Mouse (Mus musculus) forebrain, embryonic 14.5 days (tissue): ENCODE data around the gene Lemd2. TPM values are rescaled to one million over a fixed set of nuclear protein-coding genes. Genes with fewer than 3 reads are reported as not detected.

Experiments
- ATAC-seq: fragments of 200-750 bp; cut with Nextera tagmentation; 2 replicates; pipeline ENCODE4 v1.8.0; 2017; ENCODE audit warnings: mild to moderate bottlenecking, moderate library complexity
- DNase-seq: peaks from one replicate; pipeline ENCODE4 v3.0.0-alpha.2; 2015; ENCODE audit warnings: low spot score
- H3K27ac ChIP-seq: fragments of 300-500 bp; sonication (generic); 2 replicates; pipeline ENCODE4 v1.5.1; 2014; ENCODE audit warnings: low read depth, mild to moderate bottlenecking, control low read depth, low read length, moderate library complexity
- H3K27me3 ChIP-seq: fragments of 300-500 bp; sonication (generic); replicated peaks from 2 replicates; pipeline ENCODE4 v1.6.1; 2014; ENCODE audit warnings: low read length, control low read depth, mixed read lengths; ENCODE audit not compliant: control insufficient read depth, insufficient read depth
- H3K36me3 ChIP-seq: fragments of 300-500 bp; sonication (generic); 2 replicates; pipeline ENCODE4 v1.6.1; 2014; ENCODE audit warnings: low read length, control low read depth; ENCODE audit not compliant: control insufficient read depth, insufficient read depth
- H3K4me1 ChIP-seq: fragments of 300-500 bp; sonication (generic); 2 replicates; pipeline ENCODE4 v1.6.1; 2014; ENCODE audit warnings: antibody characterized with exemption, low read length, control low read depth; ENCODE audit not compliant: control insufficient read depth, insufficient read depth
- H3K4me2 ChIP-seq: fragments of 300-500 bp; sonication (generic); 2 replicates; pipeline ENCODE4 v1.6.1; 2014; ENCODE audit warnings: mild to moderate bottlenecking, control low read depth, low read length
- H3K4me3 ChIP-seq: fragments of 300-500 bp; sonication (generic); 2 replicates; pipeline ENCODE4 v1.5.1; 2014; ENCODE audit warnings: low read depth, low read length, control low read depth
- H3K9ac ChIP-seq: fragments of 300-500 bp; sonication (generic); 2 replicates; pipeline ENCODE4 v1.6.1; 2014; ENCODE audit warnings: mild to moderate bottlenecking, low read length, control low read depth, moderate library complexity
- H3K9me3 ChIP-seq: fragments of 300-500 bp; sonication (generic); replicated peaks from 2 replicates; pipeline ENCODE4 v1.6.1; 2016; ENCODE audit warnings: low read length, control low read depth, mixed read lengths; ENCODE audit not compliant: control insufficient read depth
- whole genome bisulfite sequencing: fragments of 180-500 bp; shearing (Covaris S2); extraction: QIAGEN DNeasy Blood & Tissue Kit; methylation state at CpG from one replicate; pipeline ENCODE4 v1.1.7; 2014; 5-methylcytosine and 5-hydroxymethylcytosine counted together
- polyA plus RNA-seq: library from polyadenylated mRNA; unstranded; fragments of >200 nt; fragmentation: Nextera tagmentation; extraction: Ambion mirVana; gene quantifications from 2 replicates; pipeline ENCODE4 v1.2.1, GENCODE M21; 2014

Lemd2 gene
- polyA plus RNA-seq, 1 experiment from 2014 or later: 11.3 TPM

- WGBS: 64% methylated on average over 8 of the region's 8 CpGs
- Histone ChIP-seq H3K9ac (no peak overlapping the region), H3K4me3 (no peak overlapping the region), H3K27me3 (no peaks in the 10 kb centered on the region), H3K36me3 (no peaks in the 10 kb centered on the region), H3K4me1 (no peaks in the 10 kb centered on the region), H3K4me2 (no peak overlapping the region), H3K27ac (no peak overlapping the region), H3K9me3 (no peaks in the 10 kb centered on the region)
- peak; percentile 72 for DNase-seq
- ATAC-seq: peak; percentile 52; the same call in 1 of the 2 replicates
These were observed 39.1 kb downstream of the Lemd2 start for GRCm38 (mm10) chr17:27165054-27165773.

GRCm38 (mm10) chr17:27160905-27161304 lies 43.4 kb downstream of the Lemd2 start:
- no peaks in the 10 kb centered on the region for H3K36me3 ChIP-seq
- no peaks in the 10 kb centered on the region for H3K4me1 ChIP-seq
- no peak overlapping the region for H3K9ac ChIP-seq
- no peak for DNase-seq
- H3K4me3 ChIP-seq: no peak overlapping the region
- no peaks in the 10 kb centered on the region for H3K27me3 ChIP-seq
- WGBS: 81% methylated on average over 4 of the region's 4 CpGs
- H3K9me3 ChIP-seq: no peaks in the 10 kb centered on the region
- H3K4me2 ChIP-seq: no peak overlapping the region
- ATAC-seq: no peak
- H3K27ac ChIP-seq: no peak overlapping the region

GRCm38 (mm10) chr17:27159169-27159568 lies 45.1 kb downstream of the Lemd2 start:
- Histone ChIP-seq H3K9ac (no peak overlapping the region), H3K27me3 (no peaks in the 10 kb centered on the region), H3K4me1 (no peaks in the 10 kb centered on the region), H3K36me3 (no peaks in the 10 kb centered on the region), H3K9me3 (no peaks in the 10 kb centered on the region), H3K27ac (no peak overlapping the region), H3K4me2 (no peak overlapping the region), H3K4me3 (no peak overlapping the region)
- ATAC-seq (no peak), DNase-seq (no peak)
- WGBS: 78% methylated on average over 7 of the region's 7 CpGs

- Histone ChIP-seq H3K27ac (no peak overlapping the region), H3K4me3 (no peak overlapping the region), H3K27me3 (no peaks in the 10 kb centered on the region), H3K36me3 (no peaks in the 10 kb centered on the region), H3K9me3 (no peaks in the 10 kb centered on the region), H3K4me2 (no peak overlapping the region), H3K4me1 (no peaks in the 10 kb centered on the region), H3K9ac (no peak overlapping the region)
- WGBS: 82% methylated on average over 6 of the region's 6 CpGs
- no peak for DNase-seq
- ATAC-seq: no peak
These were observed 45.8 kb downstream of the Lemd2 start for GRCm38 (mm10) chr17:27158439-27158838.

- Histone ChIP-seq H3K36me3 (no peaks in the 10 kb centered on the region), H3K4me1 (no peaks in the 10 kb centered on the region), H3K27ac (no peak overlapping the region), H3K9me3 (no peaks in the 10 kb centered on the region), H3K27me3 (no peaks in the 10 kb centered on the region), H3K4me2 (no peak overlapping the region), H3K4me3 (no peak overlapping the region), H3K9ac (no peak overlapping the region)
- DNase-seq (no peak), ATAC-seq (no peak)
- WGBS: 87% methylated on average over 8 of the region's 8 CpGs
These were observed 48.5 kb downstream of the Lemd2 start for GRCm38 (mm10) chr17:27155752-27156151.

GRCm38 (mm10) chr17:27154881-27155280 lies 49.4 kb downstream of the Lemd2 start:
- ATAC-seq: no peak
- Histone ChIP-seq H3K4me2 (no peak overlapping the region), H3K27ac (no peak overlapping the region), H3K4me3 (no peak overlapping the region), H3K4me1 (no peaks in the 10 kb centered on the region), H3K27me3 (no peaks in the 10 kb centered on the region), H3K36me3 (no peaks in the 10 kb centered on the region), H3K9ac (no peak overlapping the region), H3K9me3 (no peaks in the 10 kb centered on the region)
- 82% methylated on average over 6 of the region's 6 CpGs for WGBS
- DNase-seq: no peak

- Histone ChIP-seq H3K4me2 (no peak overlapping the region), H3K9ac (no peak overlapping the region), H3K36me3 (no peaks in the 10 kb centered on the region), H3K4me3 (no peak overlapping the region), H3K9me3 (no peaks in the 10 kb centered on the region), H3K4me1 (no peaks in the 10 kb centered on the region), H3K27me3 (no peaks in the 10 kb centered on the region), H3K27ac (no peak overlapping the region)
- WGBS: 86% methylated on average over 14 of the region's 14 CpGs
- DNase-seq (no peak), ATAC-seq (no peak)
These were observed 50.0 kb downstream of the Lemd2 start for GRCm38 (mm10) chr17:27154256-27154655.

- ATAC-seq (no peak), DNase-seq (no peak)
- Histone ChIP-seq H3K4me2 (no peak overlapping the region), H3K27me3 (no peaks in the 10 kb centered on the region), H3K4me3 (no peak overlapping the region), H3K36me3 (no peaks in the 10 kb centered on the region), H3K4me1 (no peaks in the 10 kb centered on the region), H3K9me3 (no peaks in the 10 kb centered on the region), H3K27ac (no peak overlapping the region), H3K9ac (no peak overlapping the region)
- 80% methylated on average over 9 of the region's 9 CpGs for WGBS
These were observed 50.5 kb downstream of the Lemd2 start for GRCm38 (mm10) chr17:27153773-27154193.

GRCm38 (mm10) chr17:27152976-27153723 lies 51.1 kb downstream of the Lemd2 start:
- Histone ChIP-seq H3K4me3 (no peak overlapping the region), H3K9me3 (no peaks in the 10 kb centered on the region), H3K27me3 (no peaks in the 10 kb centered on the region), H3K36me3 (no peaks in the 10 kb centered on the region), H3K4me2 (no peak overlapping the region), H3K4me1 (no peaks in the 10 kb centered on the region), H3K27ac (no peak overlapping the region), H3K9ac (no peak overlapping the region)
- ATAC-seq (no peak), DNase-seq (no peak)
- 61% methylated on average over 8 of the region's 8 CpGs for WGBS
